Mouse (Mus musculus): ENCODE measurements around the gene Mbd6.

Gene Mbd6

GRCm38 (mm10) chr10:127288328-127288799, 454 bp downstream of the Mbd6 start:
- DNase-seq (ENCODE audit: extremely low spot score) = no peak

GRCm38 (mm10) chr10:127287936-127288293, 903 bp downstream of the Mbd6 start:
- DNase-seq (ENCODE audit: extremely low spot score) = no peak

- DNase-seq (ENCODE audit: extremely low spot score) = no peak
Measured at GRCm38 (mm10) chr10:127287271-127287935, 1.4 kb downstream of the Mbd6 start.

GRCm38 (mm10) chr10:127286730-127287129, 2.1 kb downstream of the Mbd6 start:
- DNase-seq (ENCODE audit: extremely low spot score) = no peak

DNA sequence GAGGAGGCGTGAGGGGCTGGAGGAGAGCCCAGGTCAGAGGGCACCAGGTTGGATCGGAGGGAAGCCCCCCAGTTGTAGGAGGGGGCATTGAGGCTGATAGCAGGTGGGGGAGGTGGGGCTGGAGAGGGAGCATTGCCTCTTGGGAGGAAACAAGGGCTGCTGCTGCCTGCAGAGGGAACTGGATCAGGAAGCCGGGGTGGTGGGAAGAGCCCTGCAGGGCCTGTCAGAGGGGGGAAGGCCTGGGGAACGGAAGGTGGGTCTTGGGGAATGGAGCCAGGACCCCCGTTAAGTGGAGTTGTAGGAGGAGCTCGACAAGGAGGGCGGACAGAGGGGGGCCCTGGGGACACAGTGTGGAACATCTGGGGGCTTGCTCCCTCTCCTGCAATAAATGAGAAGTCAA, 2.6 kb downstream of the Mbd6 start:
- DNase-seq (ENCODE audit: extremely low spot score) = no peak

DNA sequence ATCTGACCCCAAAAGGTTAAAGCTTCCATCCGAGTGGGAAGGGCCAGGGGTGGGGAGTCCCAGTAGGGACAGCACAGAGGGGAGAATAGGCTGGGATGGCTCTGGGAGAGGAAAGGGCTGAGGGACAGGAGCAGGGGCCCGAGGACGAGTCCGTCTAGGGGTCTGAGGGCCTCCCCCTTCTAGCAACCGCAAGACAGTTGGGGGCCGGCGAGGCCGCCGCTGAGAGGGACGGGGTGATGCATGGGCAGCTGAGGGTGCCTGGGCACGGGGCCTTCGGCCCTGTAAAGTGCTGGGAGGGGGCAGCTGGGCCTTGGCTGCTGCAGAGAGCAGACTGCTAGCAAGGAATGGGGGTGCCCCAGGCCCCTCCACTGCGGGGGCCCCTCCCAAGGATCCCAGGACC, 3.2 kb downstream of the Mbd6 start:
- no peak for DNase-seq (ENCODE audit: extremely low spot score)

DNA sequence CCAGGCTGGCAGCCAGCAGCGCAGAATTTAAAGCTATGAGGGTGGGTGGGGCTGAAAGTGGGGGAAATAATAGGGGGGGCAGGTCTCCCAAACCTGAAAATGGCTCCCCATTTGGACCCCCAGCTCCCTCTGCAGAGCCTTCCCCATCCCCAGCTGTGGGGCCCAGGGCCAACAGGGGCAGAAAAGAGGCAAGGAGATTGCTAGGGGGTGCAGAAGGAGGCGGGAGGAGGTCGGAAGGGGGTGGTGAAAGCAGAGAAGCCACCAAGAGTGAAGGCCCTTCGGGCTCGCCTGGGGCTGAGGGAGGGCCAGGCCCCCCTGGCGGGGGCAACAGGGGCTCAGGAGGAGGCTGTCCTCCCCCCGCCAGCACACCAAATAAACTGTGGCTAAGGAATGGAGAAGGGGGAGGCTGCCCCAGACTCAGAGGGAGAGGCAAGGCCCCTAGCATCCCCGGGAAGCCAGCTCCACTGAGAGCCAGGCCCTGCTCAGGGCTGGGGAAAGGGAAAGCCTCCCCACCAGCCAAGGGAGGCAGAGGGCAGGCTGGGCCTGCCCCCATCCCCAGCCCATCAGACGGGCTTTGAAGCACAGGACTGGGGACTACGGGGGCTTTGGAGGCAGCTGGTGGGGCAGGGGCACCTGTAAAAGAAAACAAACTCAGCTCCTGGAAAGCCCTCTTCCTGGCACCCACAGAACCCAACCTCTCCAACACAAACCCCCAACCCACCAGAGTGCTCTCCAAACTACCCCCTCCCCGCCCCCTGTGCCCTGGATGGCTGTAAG, 3.9 kb downstream of the Mbd6 start:
- no peak for DNase-seq (ENCODE audit: extremely low spot score)

DNA sequence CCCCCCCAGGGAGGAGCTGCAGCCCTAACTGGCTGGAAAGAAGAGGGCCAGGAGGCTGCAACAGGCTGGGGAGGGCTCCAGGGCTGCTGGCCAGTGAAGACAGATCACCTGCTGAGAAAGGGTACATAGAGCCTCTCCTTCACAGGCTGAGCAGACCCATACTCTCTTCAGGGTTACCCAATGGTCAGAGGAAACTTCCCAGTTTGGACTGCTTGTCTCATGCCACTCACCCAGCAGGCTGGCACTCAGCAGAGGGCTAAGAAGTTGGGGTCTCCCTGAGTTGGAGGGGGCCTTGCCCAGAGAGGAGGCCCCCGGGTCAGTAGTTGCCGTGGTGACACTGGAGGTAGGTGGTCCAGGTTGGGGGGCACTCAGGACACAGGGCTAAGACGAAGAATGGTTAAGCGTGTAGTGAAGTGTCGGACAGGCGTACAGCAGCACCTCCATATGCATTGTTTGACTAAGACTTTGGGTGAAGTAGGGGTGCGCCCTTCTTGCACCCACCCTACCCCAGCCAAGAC, 4.7 kb downstream of the Mbd6 start:
- DNase-seq (ENCODE audit: extremely low spot score) = no peak

- DNase-seq (ENCODE audit: extremely low spot score) = no peak
Measured at GRCm38 (mm10) chr10:127282620-127283215, 6.1 kb downstream of the Mbd6 start.

- DNase-seq (ENCODE audit: extremely low spot score) = no peak
Measured at GRCm38 (mm10) chr10:127281316-127281715, 7.5 kb downstream of the Mbd6 start.

GRCm38 (mm10) chr10:127279730-127280129, 9.1 kb downstream of the Mbd6 start:
- no peak for DNase-seq (ENCODE audit: extremely low spot score)

DNA sequence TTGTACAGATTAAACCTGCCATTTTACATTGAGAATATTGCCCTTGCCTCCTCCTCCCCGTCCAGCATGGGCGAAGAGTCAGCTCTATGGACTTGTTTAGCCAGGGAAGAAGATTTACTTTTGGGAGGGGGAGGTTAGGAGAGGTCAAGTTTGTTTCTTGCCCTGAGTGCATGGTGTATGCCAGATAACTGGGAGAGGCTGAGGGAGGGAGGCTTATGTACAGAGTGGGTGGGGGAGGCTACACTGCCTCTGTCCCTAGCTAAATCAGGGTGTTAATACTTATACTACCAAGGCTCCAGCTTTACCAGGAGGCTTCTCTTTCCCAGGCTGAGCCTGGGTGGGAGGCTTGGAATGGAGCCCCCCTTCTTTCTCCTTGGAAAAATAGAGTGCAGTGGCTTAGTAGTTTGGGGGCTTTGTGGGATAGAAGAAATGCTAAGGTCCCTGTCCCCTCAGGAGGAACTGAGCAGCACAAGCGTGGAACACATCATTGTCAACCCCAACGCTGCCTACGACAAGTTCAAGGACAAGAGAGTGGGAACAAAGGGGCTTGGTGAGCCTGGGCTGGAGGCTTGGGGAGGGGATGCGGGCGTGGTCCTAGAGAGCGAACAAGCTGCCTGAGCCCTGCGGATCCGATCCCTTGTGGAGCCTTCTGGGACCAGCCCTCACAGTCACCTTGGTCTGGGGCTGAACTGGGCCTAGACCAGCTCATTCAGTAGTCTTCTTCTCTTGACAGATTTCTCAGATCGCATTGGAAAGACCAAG, 14.4 kb downstream of the Mbd6 start:
- no peak for DNase-seq (ENCODE audit: extremely low spot score)

- DNase-seq (ENCODE audit: extremely low spot score) = no peak
Measured at GRCm38 (mm10) chr10:127272371-127272770, 16.4 kb downstream of the Mbd6 start.

DNA sequence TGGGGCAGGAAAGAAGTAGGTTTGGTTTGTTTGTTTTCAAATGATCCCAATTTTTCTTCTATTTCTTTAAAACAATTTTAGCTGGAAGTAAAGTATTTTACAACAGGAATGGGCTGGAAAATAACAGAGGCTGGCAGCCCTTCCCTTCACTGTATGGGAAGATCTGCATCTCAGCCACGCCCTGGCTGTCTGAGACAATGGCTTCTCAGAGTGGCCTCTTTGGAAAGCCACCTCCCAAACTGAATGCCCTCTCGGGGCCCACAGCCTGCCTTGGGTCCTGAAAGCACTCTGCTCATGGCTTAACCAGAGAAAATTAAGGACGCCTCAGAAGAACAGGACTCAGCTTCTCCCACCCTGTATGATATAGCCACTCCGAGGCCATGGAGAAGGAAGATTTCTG, 18.9 kb downstream of the Mbd6 start:
- DNase-seq (ENCODE audit: extremely low spot score) = no peak

DNA sequence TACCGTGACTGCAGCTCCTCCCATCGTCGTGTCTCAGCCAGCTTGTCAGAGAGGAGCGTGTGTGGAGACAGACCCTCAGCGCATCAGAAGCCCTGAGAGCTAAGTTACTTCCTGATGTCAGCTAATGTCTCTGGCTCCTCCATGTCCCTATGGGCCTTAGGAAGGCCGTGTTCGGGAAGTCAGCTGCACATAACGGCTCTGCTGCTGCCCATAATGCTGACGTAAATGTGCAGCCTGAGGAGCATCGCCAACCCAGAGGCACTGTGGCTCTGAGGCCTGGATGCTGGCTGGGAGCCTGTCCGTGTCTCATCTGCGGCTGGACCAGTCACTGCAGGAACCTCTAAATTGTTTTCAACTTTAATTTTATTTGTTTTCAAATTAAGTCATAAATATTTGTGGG, 19.8 kb downstream of the Mbd6 start:
- no peak for DNase-seq (ENCODE audit: extremely low spot score)

GRCm38 (mm10) chr10:127268401-127268800, 20.4 kb downstream of the Mbd6 start:
- no peak for DNase-seq (ENCODE audit: extremely low spot score)

- DNase-seq (ENCODE audit: extremely low spot score) = no peak
Measured at GRCm38 (mm10) chr10:127267318-127267717, 21.5 kb downstream of the Mbd6 start.

DNA sequence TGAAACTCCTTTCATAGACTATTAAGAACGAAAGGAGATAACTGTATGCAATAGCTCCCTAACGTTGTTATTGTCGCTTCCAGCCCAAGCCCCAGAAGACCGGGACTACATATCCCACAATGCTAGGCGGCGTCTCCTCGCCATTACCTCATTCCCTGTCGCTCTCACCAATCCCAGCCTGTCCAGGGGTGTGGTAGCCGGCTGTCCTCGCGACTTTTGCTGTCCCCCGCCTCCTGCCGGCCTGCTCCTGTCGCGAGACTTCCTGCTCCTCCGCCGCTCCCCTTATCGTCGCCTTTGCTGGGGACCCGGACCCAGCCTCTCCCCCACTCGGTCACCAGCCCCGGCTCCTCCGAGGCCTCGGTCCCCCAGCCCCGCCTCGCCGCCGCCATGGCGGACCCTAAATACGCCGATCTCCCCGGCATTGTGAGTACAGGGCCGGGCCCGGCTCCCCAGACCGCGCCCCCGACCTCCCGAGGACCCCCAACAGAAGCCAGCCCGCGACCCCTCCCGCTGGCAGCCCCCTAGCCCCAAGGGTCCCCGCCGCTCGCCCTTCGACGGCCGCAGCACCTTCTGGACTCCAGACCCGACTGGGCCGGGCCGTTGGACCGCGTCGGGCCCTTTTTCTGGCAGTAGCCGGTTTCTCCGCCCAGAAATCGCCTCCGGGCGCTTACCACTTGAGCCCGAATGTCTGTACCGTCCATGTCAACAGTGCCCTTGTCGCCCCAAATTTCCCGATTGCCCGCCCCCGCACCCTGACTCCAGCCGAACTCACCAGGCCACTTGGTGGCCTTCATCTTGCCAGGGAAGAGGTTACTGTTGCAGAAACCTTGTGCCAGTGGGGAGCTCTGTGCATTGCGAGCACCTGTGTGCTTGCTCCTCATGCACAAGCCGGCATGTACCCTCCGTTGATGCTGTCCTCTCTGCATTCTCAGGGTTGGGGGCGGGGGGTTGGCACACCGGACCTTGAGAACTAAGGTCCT, 22.4 kb downstream of the Mbd6 start, which contains the start of gene Dctn2:
TSS of gene Dctn2 (plus strand) at position 257 of the 980 bp plus-strand sequence.
- DNase-seq (ENCODE audit: extremely low spot score) = peak; percentile 95

DNA sequence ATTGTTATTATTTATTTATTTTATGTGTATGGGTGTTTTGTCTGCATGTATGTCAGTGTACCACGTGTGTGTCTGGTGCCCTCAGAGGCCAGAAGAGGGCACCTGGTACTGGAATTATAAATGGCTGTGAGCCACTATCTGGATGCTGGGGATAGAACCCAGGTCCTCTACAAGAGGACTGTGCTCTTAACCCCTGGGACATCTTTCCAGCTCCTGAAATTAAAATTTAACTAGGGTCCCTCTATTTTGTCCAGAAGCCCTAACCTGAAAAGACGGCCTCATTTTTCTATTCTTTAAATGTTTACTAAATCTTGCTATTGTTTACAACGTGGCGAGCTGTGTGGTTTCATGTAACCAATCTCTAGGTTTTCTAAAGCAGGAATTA, 23.1 kb downstream of the Mbd6 start:
- DNase-seq (ENCODE audit: extremely low spot score) = no peak

GRCm38 (mm10) chr10:127264971-127265370, 23.8 kb downstream of the Mbd6 start:
- no peak for DNase-seq (ENCODE audit: extremely low spot score)

- no peak for DNase-seq (ENCODE audit: extremely low spot score)
Measured at GRCm38 (mm10) chr10:127264336-127264735, 24.5 kb downstream of the Mbd6 start.
